Mouse (Mus musculus): ENCODE data around the gene Akr1a1. TPM values are rescaled to one million over a fixed set of nuclear protein-coding genes. Genes with fewer than 3 reads are reported as not detected.

Akr1a1 gene
- total RNA-seq, 4 experiments from 2014 or later: 403 to 423 (median 409) TPM

Other genes starting within 250 kb of the Akr1a1 start
- gene Mast2, start 187.5 kb downstream of the Akr1a1 start, total RNA-seq (2022): 100 to 1,000 TPM in 2 of 4 experiments, 10 to 100 TPM in 2; 80.6 to 106 (median 96.1) TPM
- gene Ipp, start 144.1 kb downstream of the Akr1a1 start, total RNA-seq (2022): 10 to 100 TPM; 18.1 to 19.8 (median 19.0) TPM
- 10 to 100 TPM; 10.1 to 15.6 (median 14.4) TPM for gene Tmem69, start 95.7 kb downstream of the Akr1a1 start, total RNA-seq (2022)
- gene Gpbp1l1, start 94.0 kb downstream of the Akr1a1 start, total RNA-seq (2022): 10 to 100 TPM; 44.5 to 56.0 (median 50.0) TPM
- gene Ccdc17, start 55.0 kb downstream of the Akr1a1 start, total RNA-seq (2022): 1 to 10 TPM; 4.7 to 7.1 (median 5.7) TPM
- 10 to 100 TPM; 21.4 to 36.0 (median 28.5) TPM for gene Nasp, start 23.7 kb downstream of the Akr1a1 start, total RNA-seq (2022)
- 100 to 1,000 TPM; 181 to 205 (median 195) TPM for gene Prdx1, start 33.9 kb upstream of the Akr1a1 start, total RNA-seq (2022)
- gene Mmachc, start 56.7 kb upstream of the Akr1a1 start, total RNA-seq (2022): 10 to 100 TPM; 15.4 to 20.4 (median 17.5) TPM
- 1 to 10 TPM; 4.9 to 8.9 (median 6.2) TPM for gene Ccdc163, start 56.8 kb upstream of the Akr1a1 start, total RNA-seq (2022)
- 1 to 10 TPM; 4.1 to 5.9 (median 4.7) TPM for gene Tesk2, start 69.3 kb upstream of the Akr1a1 start, total RNA-seq (2022)
- gene Toe1, start 156.0 kb upstream of the Akr1a1 start, total RNA-seq (2022): 10 to 100 TPM; 11.3 to 16.1 (median 14.0) TPM
- gene Mutyh, start 156.0 kb upstream of the Akr1a1 start, total RNA-seq (2022): 1 to 10 TPM; 2.0 to 4.9 (median 2.9) TPM
- gene Hpdl, start 170.0 kb upstream of the Akr1a1 start, total RNA-seq (2022): 1 to 10 TPM; 3.1 to 5.5 (median 5.2) TPM
- 10 to 100 TPM; 14.5 to 17.4 (median 16.1) TPM for gene Zswim5, start 225.7 kb upstream of the Akr1a1 start, total RNA-seq (2022)